Mouse (Mus musculus) fat pad, adult 2 months (tissue): Measurements from ENCODE around the gene Proca1.

Experiments used
- DNase-seq: peaks from one replicate; pipeline ENCODE4 v3.0.0-alpha.2; 2011; ENCODE audit warnings: low read depth, low spot score; ENCODE audit errors: extremely low read depth

The Proca1 gene

DNA sequence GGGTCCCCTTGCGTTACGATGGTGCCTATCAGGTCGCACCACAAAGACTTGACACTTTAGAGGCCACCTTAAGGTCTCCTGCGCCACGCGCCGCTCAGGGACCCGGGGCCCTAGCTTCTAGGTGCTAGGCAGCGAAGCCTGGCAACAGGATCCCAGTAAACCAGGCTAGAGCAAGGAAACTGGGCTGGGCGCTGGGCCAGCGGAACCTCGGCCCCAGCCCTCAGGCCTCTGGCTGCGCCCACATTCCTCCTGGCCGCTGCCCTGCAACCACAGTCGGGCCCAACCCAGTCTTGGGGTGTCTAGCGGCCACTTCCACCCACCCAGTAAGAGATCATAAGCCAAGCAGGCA, 27.5 kb upstream of the Proca1 start:
- DNase-seq, result no peak

DNA sequence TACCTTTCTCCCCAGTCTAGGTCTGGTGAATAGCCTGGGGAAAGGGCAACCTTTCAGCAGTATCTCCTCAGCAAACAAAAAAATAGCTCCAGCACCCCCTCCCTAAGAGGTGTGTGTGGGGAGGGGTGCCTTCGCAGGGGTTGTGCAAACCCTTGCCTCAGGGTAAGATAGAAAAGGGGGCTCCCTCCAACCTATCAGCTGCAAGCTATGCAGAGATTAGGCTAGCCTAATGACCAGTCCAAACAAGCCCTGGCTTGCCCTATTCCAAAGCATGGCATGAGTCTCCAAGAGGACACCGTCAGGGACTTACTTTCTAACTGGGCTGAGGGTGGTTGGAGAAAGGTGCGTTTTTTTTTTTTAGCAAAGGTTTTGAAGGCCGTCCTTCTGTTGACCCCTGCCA, 27.0 kb upstream of the Proca1 start:
- no peak for DNase-seq

DNA sequence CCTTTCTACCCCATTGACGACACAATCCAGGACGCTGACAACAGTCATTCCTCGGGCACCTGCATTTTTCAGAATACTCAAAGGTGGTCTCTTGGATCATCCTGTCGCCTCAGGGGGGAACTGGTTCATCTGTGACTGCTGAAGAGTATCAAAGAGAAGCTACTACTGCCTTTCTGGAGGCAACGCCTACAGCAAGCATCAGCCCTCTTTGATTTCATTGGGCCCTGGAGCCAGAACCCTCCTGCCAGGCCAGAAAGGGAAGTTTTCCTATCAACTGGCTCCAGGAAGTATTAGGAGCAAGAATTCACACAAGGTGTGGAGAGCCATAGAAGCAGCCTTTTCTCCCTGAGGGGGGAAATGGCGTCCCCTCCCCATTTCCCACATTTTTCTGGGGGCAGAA, 26.6 kb upstream of the Proca1 start:
- no peak for DNase-seq

DNA sequence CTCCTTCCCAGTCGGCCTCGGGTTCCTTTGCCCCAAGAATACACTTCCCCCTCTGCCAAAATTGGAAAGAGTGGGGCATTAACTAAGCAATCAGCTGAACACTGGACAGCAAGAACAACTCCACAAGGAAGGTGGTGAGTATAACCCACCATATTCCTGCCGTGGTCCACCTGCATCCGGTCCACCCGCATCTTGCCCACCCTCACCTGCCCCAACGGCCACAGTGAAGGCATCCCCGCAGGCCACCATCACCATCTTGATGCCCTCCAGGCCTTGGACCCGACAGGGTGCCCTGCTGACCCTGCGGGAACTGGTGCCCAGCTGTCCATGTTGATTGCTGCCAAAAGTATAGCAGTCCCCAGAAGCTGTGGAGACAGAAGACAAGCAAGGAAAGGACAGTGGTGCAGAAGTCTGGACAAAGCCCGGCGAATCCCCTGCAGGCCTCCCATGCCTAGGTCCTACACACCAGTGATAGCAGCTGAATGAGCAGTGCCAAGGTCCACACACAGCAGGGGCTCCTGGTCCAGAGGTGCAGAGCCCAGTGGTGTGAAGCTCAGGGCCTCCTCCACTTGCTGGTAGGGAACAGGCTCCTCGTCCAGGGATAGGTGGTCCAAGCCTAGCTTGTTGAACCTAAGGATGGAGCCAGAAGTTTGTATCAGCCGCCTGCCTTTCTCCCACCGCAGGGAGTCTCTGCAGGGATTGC, 25.8 kb upstream of the Proca1 start:
- no peak for DNase-seq

DNA sequence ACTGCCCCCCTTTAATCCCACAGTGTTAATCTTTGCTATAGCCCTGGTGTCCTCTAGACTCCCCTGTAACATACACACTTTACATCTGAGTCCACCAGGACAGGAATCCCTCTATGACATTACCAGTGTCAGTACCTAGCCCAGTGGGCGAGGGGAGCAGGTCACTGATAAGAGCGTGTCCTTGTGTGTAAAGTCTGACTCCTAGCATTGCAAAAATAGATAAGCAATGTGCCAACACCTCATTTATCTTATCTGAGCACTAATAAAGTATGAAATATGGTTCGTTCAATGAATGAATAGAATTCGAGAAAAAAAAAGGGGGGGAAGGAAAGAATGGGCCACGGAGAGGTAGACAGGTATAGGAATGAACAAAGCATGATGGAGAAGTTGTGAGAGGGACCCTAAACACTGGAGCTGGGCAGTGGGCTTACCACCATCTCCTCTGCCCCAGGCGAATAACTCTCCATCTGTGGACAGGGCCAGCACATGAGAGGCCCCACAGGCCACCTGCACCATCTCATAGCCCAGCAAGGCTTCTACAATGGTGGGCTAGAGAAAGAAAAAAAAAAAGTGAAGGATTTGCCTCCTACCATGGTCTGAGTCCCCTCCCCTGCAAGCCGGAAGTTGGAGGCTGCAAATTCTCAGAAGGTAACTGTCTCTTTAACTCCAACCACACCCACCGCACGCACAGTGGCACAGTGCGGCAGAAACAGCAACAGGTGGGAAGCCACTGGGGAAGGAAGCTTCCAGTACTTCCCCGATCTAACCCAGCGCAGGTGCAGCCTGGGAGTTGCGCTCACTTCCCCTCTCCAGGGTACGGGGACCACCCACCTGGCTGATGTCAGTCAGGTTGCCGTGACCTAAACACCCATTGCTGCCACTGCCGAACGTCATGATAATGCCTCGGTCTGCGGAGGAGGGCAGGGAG, 24.4 kb upstream of the Proca1 start:
- DNase-seq, result no peak

DNA sequence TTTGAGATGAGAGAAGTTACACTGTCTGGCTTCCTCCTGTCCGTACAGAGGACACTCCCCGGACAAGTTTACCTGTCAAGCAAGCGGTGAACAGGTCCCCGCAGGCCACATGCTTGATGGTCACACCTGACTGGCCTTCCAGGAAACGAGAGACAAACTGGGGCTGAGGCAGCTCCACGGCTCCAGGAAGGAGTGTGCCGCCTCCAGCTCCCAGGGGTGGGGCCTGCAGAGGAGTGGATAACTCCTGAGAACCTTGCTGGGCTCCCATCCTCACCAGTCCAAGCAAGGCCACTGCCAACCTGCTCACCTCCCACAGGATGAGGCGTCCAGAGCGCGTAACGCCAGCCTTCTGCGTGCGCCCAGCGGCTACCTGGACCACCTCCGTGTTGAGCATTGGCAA, 22.9 kb upstream of the Proca1 start:
- no peak for DNase-seq

DNA sequence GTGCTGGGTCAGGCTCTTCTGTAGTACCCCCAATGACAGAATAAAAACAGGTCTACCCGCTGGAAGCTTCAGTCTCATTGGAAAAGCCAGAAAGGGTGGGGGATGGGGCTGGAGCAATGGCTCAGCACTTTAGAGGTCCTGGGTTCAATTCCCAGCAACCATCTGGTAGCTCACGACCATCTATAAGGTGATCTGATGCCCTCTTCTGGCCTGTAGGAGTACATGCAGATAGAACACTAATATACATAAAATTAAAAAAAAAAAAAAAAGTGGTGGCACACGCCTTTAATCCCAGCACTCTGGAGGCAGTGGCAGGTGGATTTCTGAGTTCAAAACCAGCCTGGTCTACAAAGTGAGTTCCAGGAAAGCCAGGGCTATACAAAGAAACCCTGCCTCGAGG, 21.9 kb upstream of the Proca1 start:
- no peak for DNase-seq

DNA sequence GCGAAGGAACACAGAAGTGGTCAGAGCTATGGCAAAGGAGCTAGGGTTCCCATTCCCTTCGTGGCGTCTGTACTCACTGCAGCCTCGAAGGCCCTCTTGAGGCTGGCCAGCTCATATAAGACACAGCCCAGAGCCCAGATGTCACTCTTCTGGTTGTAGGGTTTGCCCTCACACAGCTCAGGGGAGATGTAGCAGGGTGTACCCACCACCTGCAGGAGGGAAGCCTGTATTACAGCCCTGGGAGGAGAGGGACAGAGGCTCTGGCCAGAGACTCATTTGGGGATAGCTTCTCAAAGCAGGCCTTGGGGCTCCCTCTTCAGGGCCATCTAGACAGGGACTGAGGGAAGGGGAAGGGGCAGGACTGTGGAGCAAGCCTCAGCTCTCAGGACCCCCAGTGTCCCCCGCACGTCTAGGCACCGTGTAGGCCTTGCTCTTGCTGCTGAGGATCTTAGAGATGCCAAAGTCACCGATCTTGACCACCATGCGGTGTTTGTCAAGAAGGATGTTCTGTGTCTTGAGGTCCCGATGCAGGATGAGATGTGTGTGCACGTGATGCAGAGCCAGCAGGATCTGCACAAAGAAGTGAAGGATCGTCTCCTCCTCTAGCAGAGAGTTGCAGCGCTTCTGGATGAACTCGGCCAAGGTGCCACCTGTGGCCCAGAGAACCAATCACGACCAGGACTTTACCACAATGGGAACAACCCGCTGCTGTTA, 21.0 kb upstream of the Proca1 start:
- no peak for DNase-seq

DNA sequence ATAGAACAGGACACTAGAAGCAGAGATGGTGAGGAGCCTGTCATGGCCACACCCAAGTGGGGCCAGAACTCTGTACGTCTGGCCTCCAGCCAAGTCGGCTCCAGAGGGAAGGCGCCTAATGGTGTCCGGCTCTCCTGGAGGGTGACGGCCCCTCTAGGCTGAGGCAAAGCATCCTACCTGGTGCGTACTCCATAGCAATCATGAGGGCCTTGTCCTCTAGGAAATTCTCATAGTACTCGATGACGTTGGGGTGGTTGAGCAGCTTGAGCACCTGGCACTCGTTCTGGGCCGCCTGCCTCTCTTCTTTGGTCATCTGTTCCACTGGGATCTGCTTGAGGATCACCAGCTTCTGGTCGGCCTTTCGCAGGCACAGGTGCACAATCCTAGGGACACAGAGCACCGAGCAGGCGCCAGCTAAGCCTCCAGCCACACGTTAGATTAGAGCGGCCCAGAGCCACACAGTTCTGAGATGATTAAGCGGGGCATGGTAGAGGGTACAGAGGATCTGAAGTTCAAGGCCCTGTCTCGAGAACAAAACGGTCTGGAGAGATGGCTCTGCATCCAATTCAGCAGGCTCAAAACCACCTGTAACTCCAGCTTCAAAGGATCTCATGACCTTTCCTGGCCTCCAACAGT, 20.3 kb upstream of the Proca1 start:
- DNase-seq, result no peak

DNA sequence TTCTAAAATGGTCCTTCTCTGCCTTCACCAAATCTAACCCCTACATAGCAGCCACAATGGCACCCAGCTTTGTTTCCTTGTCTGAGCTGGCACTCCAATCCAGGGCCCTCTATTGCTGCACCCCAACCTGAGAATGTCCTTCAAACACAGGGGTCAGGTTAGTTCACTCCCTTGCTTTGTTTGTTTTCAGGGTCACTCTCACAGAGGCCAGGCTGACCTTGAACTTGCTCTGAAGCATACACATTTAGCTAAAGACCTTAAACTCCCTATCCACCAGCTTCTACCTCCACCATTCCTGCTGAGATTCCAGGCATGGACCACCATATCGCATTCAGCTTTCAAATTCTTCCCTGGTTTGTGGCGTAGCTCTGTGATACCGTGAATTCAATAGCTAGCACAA, 18.7 kb upstream of the Proca1 start:
- DNase-seq, result no peak

DNA sequence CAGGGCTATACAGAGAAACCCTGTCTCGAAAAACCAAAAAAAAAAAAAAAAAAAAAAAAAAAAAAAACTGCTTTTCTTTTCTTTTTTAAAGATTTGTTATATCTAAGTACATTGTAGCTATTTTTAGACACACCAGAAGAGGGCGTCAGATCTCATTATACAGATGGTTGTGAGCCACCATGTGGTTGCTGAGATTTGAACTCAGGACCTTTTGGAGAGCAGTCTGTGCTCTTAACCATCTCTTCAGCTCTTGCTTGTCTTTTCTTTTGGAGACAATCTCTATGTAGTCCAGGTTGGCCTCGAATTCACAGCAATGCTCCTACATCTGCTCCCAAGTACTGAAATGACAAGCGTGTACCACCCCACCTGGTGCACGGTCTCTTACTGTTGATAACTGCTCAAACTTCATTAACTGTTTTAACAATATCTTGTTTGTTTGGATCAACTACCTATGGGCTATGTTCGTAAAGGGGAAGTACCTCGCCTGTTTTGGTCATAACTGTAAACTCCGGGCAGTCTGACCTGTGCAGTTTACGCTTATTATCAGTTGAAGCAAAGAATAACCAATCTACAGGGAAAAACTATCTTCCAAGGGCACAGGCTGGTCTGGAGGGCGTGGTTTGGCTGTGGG, 17.3 kb upstream of the Proca1 start:
- no peak for DNase-seq

DNA sequence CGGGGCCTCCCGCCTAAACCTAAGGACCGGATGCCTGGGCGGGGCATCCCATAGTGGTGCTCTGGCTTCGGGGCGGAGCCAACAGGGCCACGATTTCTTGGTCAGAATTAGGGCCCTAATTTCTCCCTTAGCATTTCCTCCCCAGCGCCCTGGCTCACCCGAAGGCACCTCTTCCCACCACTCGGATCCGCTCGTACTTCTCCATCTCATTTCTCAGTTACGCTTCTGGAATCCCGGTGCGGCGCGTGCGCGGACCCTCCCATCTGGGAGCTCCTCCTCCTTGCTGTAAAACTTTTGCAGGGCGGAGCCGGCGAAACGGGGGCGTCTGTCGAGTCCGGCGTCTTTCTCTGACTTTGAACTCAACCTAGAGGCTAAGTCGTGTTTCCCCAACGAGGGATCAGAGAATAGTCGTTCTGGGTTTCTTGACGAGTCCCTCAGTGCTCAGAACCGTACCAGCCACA, 16.8 kb upstream of the Proca1 start, which contains the start of the genes Nek8 and Tlcd1:
TSS of gene Nek8 (minus strand) at position 274 of the 461 bp plus-strand sequence.
TSS of gene Tlcd1 (plus strand) at position 310 of the 461 bp plus-strand sequence.
- no peak for DNase-seq

DNA sequence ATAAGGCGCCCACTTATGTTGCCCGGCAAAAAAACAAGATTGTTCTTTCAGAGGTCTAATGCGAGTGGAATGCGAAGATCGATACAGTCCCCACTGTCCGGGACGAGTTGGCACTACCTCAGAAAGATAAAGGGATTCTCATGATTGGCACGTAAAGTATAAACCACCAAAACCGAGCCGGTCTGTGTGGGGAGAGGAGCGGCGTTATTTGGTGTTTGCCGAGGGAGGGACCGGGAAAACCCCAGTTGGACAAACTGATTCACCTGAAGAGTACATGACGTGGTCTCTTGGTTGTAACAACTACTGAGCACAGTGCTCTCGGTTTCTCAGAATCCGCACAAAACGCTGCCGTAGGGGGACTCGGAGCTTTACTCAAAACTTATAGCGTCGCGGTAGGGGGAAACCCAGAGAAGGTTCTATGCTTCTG, 16.3 kb upstream of the Proca1 start:
- no peak for DNase-seq

DNA sequence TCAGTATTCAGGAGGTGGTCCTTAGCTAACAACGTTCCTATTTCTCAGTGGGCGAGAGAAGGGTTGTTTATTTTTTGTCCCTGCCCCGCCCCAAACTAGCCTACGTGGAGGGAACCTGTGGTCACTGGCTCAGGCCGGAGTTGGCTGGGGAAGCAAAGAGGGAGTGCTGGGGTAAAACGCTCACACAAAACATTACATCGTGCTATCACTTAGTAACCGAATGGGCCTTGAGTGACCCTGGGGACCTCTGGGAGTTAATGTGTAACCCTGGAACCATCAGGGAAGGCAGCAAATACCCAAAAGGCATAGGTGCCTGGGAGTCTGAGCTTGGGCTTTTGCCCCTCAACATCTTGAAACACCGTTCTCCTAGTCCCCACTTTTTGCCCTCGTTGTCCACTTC, 15.8 kb upstream of the Proca1 start:
- DNase-seq, result no peak

DNA sequence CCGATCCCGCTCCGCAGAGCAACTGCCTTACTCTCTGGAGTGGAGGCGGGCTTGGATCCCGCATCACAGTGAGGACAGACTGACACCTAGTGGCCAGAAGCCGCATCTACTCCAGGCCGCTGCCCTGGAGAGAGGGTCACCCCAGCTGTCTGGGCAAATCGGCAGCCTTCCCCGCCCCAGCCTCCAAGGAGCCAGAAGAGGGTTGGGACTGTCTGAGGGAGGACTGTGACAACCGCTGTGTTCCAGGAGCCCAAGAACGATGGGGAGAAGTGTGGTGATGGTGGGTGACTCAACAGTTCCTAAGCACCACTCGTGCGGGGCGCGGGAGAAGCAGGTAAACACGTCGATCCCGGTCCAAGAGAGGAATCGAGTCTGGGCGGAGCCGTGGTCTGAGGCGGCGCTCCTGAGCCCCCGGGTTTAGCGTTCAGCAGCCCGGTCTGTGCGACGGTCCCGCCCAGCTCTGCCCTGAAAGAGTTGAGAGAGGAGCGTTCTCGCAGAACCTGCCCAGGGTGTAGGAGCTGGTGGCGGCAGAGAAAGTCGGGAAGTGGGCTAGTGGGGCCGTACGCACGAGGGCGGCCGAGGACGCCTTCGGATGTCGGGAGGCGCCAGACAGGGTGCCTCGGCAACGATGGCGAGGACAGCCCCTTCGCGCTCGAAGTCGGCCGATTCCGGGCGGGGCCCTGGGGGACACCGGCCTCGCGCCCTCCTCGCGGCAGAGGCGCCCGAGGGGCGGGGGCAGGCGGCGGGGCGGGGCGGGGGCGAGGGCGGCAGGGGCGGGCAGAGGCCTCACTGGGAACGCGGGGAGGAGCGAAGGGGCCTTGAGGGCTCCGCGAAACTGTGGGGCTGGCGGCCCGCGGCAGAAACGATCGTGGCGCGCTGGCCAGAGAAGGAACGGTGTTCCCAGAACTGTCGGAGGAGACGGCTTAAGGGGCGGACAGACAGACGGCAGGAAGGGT, 15.0 kb upstream of the Proca1 start:
- DNase-seq, result no peak

DNA sequence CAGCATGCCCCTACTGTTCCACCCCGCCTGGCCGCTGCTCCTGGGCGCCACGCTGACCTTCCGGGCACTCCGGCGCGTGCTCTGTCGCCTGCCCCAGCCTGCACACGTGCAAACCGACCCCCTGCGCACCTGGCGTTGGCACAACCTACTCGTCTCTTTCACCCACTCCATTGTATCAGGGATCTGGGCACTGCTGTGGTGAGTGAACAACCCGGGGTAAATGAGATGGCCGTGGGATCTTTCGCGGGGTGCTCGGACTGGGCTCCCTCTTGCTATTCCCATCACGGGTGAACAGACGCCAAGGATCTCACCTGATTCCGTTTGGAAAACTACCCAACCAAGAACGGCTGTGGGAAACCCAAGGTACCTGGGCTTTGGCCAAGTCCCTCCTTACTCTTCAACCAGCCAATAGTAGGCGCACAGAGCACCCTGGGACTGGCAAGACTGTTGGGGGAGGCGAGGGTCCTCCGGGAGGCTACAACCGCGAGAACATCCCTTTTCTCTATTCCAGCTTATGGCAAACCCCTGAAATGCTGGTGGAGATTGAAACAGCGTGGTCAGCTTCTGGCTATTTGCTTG, 14.2 kb upstream of the Proca1 start:
- no peak for DNase-seq

DNA sequence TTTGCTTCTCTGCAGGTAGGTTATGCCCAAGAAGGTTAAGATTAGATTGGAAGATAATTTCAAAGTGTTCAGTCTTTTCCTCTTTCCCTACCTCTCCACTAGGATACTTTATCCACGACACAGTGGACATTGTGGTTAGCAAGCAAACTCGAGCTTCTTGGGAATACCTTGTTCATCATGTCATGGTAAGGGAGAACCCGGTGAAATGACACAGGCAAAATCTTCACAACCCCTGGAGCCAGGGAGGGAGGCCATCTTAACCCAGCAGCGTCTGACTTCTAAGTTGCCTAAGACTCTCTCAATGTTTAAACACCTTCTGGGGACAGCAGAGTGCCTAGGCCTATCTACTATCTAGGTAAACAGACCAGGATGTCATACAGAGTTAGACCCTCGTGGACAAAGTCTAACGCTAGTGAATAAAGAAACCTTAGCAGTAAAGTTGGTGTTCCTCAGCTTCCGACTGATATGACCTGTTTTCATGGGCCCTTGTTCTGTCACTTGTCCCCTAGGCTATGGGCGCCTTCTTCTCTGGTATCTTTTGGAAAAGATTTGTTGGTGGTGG, 13.7 kb upstream of the Proca1 start:
- DNase-seq, result no peak

DNA sequence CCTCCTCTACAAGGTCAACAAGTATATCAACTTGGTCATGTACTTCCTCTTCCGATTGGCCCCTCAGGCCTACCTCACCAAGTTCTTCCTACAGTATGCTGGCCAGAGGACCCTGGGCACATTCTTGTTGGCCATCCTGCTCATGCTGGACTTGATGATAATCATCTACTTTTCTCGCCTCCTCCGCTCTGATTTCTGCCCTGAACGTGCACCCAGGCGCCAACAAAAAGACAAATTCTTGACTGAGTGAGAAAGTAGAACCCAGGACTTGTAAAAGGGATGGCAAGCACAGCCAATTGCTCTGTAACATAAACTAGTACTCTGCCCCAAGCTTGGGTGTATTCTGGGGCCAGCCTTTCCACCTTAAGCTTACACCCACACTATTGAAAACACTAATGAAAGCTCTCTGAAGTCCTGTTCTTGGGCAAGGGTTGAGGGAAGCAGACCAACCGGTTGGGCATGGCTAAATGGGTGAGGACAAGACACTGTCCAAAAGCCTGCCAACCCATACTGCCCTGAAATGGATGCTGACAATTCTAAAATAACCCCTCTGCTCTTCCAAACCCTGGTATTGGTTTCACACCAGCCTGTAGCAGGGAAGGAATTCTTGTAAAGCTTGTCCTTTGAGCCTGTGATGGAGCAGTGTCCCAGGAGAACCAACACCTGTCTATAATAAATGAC, 13.0 kb upstream of the Proca1 start:
- DNase-seq, result peak; percentile 96
